Mouse (Mus musculus): ENCODE measurements around the gene Csrnp1. TPM values are rescaled to one million over a fixed set of nuclear protein-coding genes. Genes with fewer than 3 reads are reported as not detected.

The Csrnp1 gene
- polyA plus RNA-seq, 1 experiment from 2014 or later, result 1.4 TPM

GRCm38 (mm10) chr9:119976704-119977556 lies 7.5 kb downstream of the Csrnp1 start:
- H3K4me3 ChIP-seq (replicated peaks), result no peak overlapping the region
- no peak for ATAC-seq (ENCODE audit: low FRiP score)
- no peak overlapping the region for H3K4me2 ChIP-seq
- H3K36me3 ChIP-seq, result no peaks in the 10 kb centered on the region
- 62% methylated on average over 17 of the region's 17 CpGs for WGBS
- no peak overlapping the region for H3K9ac ChIP-seq (replicated peaks)
- no peak overlapping the region for H3K27ac ChIP-seq (replicated peaks)
- no peaks in the 10 kb centered on the region for H3K9me3 ChIP-seq (replicated peaks)
- no peaks in the 10 kb centered on the region for H3K27me3 ChIP-seq (replicated peaks)
- H3K4me1 ChIP-seq, result peaks cover 33% of the 10 kb centered on the region

- Histone ChIP-seq H3K9ac (replicated peaks) (no peak overlapping the region), H3K4me1 (peaks cover 32% of the 10 kb centered on the region), H3K36me3 (no peaks in the 10 kb centered on the region), H3K4me2 (no peak overlapping the region), H3K4me3 (replicated peaks) (no peak overlapping the region), H3K27me3 (replicated peaks) (no peaks in the 10 kb centered on the region), H3K27ac (replicated peaks) (no peak overlapping the region), H3K9me3 (replicated peaks) (no peaks in the 10 kb centered on the region)
- no peak for ATAC-seq (ENCODE audit: low FRiP score)
- WGBS, result 96% methylated on average over 4 of the region's 4 CpGs
Observed at GRCm38 (mm10) chr9:119975286-119975685, 9.2 kb downstream of the Csrnp1 start.

GRCm38 (mm10) chr9:119974609-119975008 lies 9.8 kb downstream of the Csrnp1 start:
- no peak for ATAC-seq (ENCODE audit: low FRiP score)
- no peaks in the 10 kb centered on the region for H3K27me3 ChIP-seq (replicated peaks)
- H3K36me3 ChIP-seq, result no peaks in the 10 kb centered on the region
- WGBS, result 86% methylated on average over 5 of the region's 5 CpGs
- no peak overlapping the region for H3K9ac ChIP-seq (replicated peaks)
- H3K4me1 ChIP-seq, result peaks cover 37% of the 10 kb centered on the region
- no peak overlapping the region for H3K27ac ChIP-seq (replicated peaks)
- H3K4me2 ChIP-seq, result no peak overlapping the region
- H3K9me3 ChIP-seq (replicated peaks), result no peaks in the 10 kb centered on the region
- no peak overlapping the region for H3K4me3 ChIP-seq (replicated peaks)

- Histone ChIP-seq H3K4me1 (peaks cover 37% of the 10 kb centered on the region), H3K4me2 (no peak overlapping the region), H3K9me3 (replicated peaks) (no peaks in the 10 kb centered on the region), H3K4me3 (replicated peaks) (no peak overlapping the region), H3K27me3 (replicated peaks) (no peaks in the 10 kb centered on the region), H3K36me3 (no peaks in the 10 kb centered on the region), H3K27ac (replicated peaks) (no peak overlapping the region), H3K9ac (replicated peaks) (no peak overlapping the region)
- ATAC-seq (ENCODE audit: low FRiP score), result no peak
- WGBS, result 95% methylated on average over 27 of the region's 27 CpGs
Observed at GRCm38 (mm10) chr9:119973869-119974520, 10.5 kb downstream of the Csrnp1 start.

- H3K9me3 ChIP-seq (replicated peaks), result no peaks in the 10 kb centered on the region
- no peaks in the 10 kb centered on the region for H3K27me3 ChIP-seq (replicated peaks)
- H3K4me3 ChIP-seq (replicated peaks), result no peak overlapping the region
- no peak overlapping the region for H3K4me2 ChIP-seq
- H3K4me1 ChIP-seq, result peaks cover 32% of the 10 kb centered on the region
- no peak for ATAC-seq (ENCODE audit: low FRiP score)
- H3K36me3 ChIP-seq, result no peaks in the 10 kb centered on the region
- WGBS, result 92% methylated on average over 23 of the region's 23 CpGs
- no peak overlapping the region for H3K9ac ChIP-seq (replicated peaks)
- no peak overlapping the region for H3K27ac ChIP-seq (replicated peaks)
Observed at GRCm38 (mm10) chr9:119973281-119973680, 11.2 kb downstream of the Csrnp1 start.

GRCm38 (mm10) chr9:119972582-119972981 lies 11.9 kb downstream of the Csrnp1 start:
- Histone ChIP-seq H3K4me2 (no peak overlapping the region), H3K4me3 (replicated peaks) (no peak overlapping the region), H3K9me3 (replicated peaks) (no peaks in the 10 kb centered on the region), H3K4me1 (peaks cover 25% of the 10 kb centered on the region), H3K9ac (replicated peaks) (no peak overlapping the region), H3K27ac (replicated peaks) (no peak overlapping the region), H3K36me3 (no peaks in the 10 kb centered on the region), H3K27me3 (replicated peaks) (no peaks in the 10 kb centered on the region)
- WGBS, result 93% methylated on average over 12 of the region's 12 CpGs
- no peak for ATAC-seq (ENCODE audit: low FRiP score)

- Histone ChIP-seq H3K9me3 (replicated peaks) (no peaks in the 10 kb centered on the region), H3K4me3 (replicated peaks) (no peak overlapping the region), H3K27ac (replicated peaks) (no peak overlapping the region), H3K36me3 (no peaks in the 10 kb centered on the region), H3K4me2 (no peak overlapping the region), H3K9ac (replicated peaks) (no peak overlapping the region), H3K4me1 (peaks cover 21% of the 10 kb centered on the region), H3K27me3 (replicated peaks) (no peaks in the 10 kb centered on the region)
- no peak for ATAC-seq (ENCODE audit: low FRiP score)
- WGBS, result 92% methylated on average over 10 of the region's 10 CpGs
Observed at GRCm38 (mm10) chr9:119972166-119972565, 12.3 kb downstream of the Csrnp1 start.

GRCm38 (mm10) chr9:119970763-119971656 lies 13.4 kb downstream of the Csrnp1 start:
- Histone ChIP-seq H3K4me3 (replicated peaks) (no peak overlapping the region), H3K36me3 (no peaks in the 10 kb centered on the region), H3K9me3 (replicated peaks) (no peaks in the 10 kb centered on the region), H3K4me2 (no peak overlapping the region), H3K27ac (replicated peaks) (peak overlapping the region; percentile 18), H3K4me1 (peaks cover 19% of the 10 kb centered on the region), H3K27me3 (replicated peaks) (no peaks in the 10 kb centered on the region), H3K9ac (replicated peaks) (no peak overlapping the region)
- 64% methylated on average over 7 of the region's 7 CpGs for WGBS
- peak; percentile 46; the same call in 1 of the 2 replicates for ATAC-seq (ENCODE audit: low FRiP score)

- no peaks in the 10 kb centered on the region; the same call in 1 of the 2 replicates for H3K27me3 ChIP-seq (replicated peaks)
- H3K4me3 ChIP-seq (replicated peaks), result no peak overlapping the region
- H3K9ac ChIP-seq (replicated peaks), result no peak overlapping the region
- H3K36me3 ChIP-seq, result no peaks in the 10 kb centered on the region
- peaks cover 19% of the 10 kb centered on the region for H3K4me1 ChIP-seq
- 43% methylated on average over 6 of the region's 6 CpGs for WGBS
- no peaks in the 10 kb centered on the region for H3K9me3 ChIP-seq (replicated peaks)
- peak overlapping the region; percentile 18; the same call in 1 of the 2 replicates for H3K27ac ChIP-seq (replicated peaks)
- ATAC-seq (ENCODE audit: low FRiP score), result no peak
- no peak overlapping the region for H3K4me2 ChIP-seq
Observed at GRCm38 (mm10) chr9:119970221-119970620, 14.2 kb downstream of the Csrnp1 start.

- Histone ChIP-seq H3K9ac (replicated peaks) (no peak overlapping the region), H3K4me2 (no peak overlapping the region), H3K36me3 (no peaks in the 10 kb centered on the region), H3K27me3 (replicated peaks) (no peaks in the 10 kb centered on the region; the same call in 1 of the 2 replicates), H3K4me3 (replicated peaks) (no peak overlapping the region), H3K9me3 (replicated peaks) (no peaks in the 10 kb centered on the region), H3K27ac (replicated peaks) (no peak overlapping the region), H3K4me1 (peaks cover 19% of the 10 kb centered on the region)
- no peak for ATAC-seq (ENCODE audit: low FRiP score)
- 82% methylated on average over 7 of the region's 7 CpGs for WGBS
Observed at GRCm38 (mm10) chr9:119969811-119970210, 14.6 kb downstream of the Csrnp1 start.

- no peak for ATAC-seq (ENCODE audit: low FRiP score)
- Histone ChIP-seq H3K4me2 (no peak overlapping the region), H3K4me1 (peaks cover 16% of the 10 kb centered on the region), H3K27me3 (replicated peaks) (no peaks in the 10 kb centered on the region; the same call in 1 of the 2 replicates), H3K36me3 (no peaks in the 10 kb centered on the region), H3K9me3 (replicated peaks) (no peaks in the 10 kb centered on the region), H3K27ac (replicated peaks) (no peak overlapping the region), H3K4me3 (replicated peaks) (no peak overlapping the region), H3K9ac (replicated peaks) (no peak overlapping the region)
- 87% methylated on average over 26 of the region's 26 CpGs for WGBS
Observed at GRCm38 (mm10) chr9:119966221-119966910, 18.1 kb downstream of the Csrnp1 start.
